Mouse (Mus musculus): Measurements from ENCODE around the gene Efcab11. TPM values are rescaled to one million over a fixed set of nuclear protein-coding genes. Genes with fewer than 3 reads are reported as not detected.
A peak's percentile ranks its signal among the peaks of the same experiment; 100 is the strongest.

The Efcab11 gene
- total and polyA plus RNA-seq, 3 experiments = 0.06 to 0.13 TPM; not detected in 1

- no peaks in the 10 kb centered on the region for H3K79me2 ChIP-seq (replicated peaks; ENCODE audit: control insufficient read depth, insufficient read depth, low read length)
- 53% methylated on average over 8 of the region's 8 CpGs for WGBS
- DNase-seq = no peak
- no peaks in the 10 kb centered on the region for H3K27me3 ChIP-seq (ENCODE audit: control insufficient read depth, insufficient read depth, low read length)
- H3K4me1 ChIP-seq (ENCODE audit: control insufficient read depth, insufficient read depth, low read length) = no peaks in the 10 kb centered on the region; the same call in 1 of the 2 replicates
- no peak overlapping the region for H3K27ac ChIP-seq
- no peaks in the 10 kb centered on the region for H3K36me3 ChIP-seq (ENCODE audit: control insufficient read depth, insufficient read depth, low read length)
- intact Hi-C loops (cut with DNase I) = no loop called here
- no peak overlapping the region for H3K9ac ChIP-seq (ENCODE audit: low read depth, low read length)
- TF ChIP-seq CTCF (IDR thresholded peaks at IDR 0.05) (no peak), EP300 (IDR thresholded peaks at IDR 0.05; ENCODE audit: insufficient read depth, low read depth, low read length) (no peak), POLR2A (IDR thresholded peaks at IDR 0.05; ENCODE audit: insufficient read depth, low read depth, low read length) (no peak)
- H3K4me3 ChIP-seq = no peak overlapping the region
Measured at GRCm38 (mm10) chr12:99723791-99724190, 160.4 kb downstream of the Efcab11 start.

GRCm38 (mm10) chr12:99721318-99721717 lies 162.9 kb downstream of the Efcab11 start:
- Histone ChIP-seq H3K27ac (peak overlapping the region; percentile 81), H3K79me2 (replicated peaks; ENCODE audit: control insufficient read depth, insufficient read depth, low read length) (no peaks in the 10 kb centered on the region), H3K9ac (ENCODE audit: low read depth, low read length) (peak overlapping the region; percentile 49), H3K27me3 (ENCODE audit: control insufficient read depth, insufficient read depth, low read length) (no peaks in the 10 kb centered on the region), H3K4me1 (ENCODE audit: control insufficient read depth, insufficient read depth, low read length) (peaks cover 2% of the 10 kb centered on the region), H3K36me3 (ENCODE audit: control insufficient read depth, insufficient read depth, low read length) (no peaks in the 10 kb centered on the region), H3K4me3 (no peak overlapping the region)
- WGBS = 66% methylated on average over 10 of the region's 10 CpGs
- DNase-seq = peak in 1 of 2 experiments; percentile 19
- intact Hi-C loops (cut with DNase I) = no loop called here
- TF ChIP-seq EP300 (IDR thresholded peaks at IDR 0.05; ENCODE audit: insufficient read depth, low read depth, low read length) (peak; percentile 66; the same call in 1 of the 2 replicates), CTCF (IDR thresholded peaks at IDR 0.05) (no peak), POLR2A (IDR thresholded peaks at IDR 0.05; ENCODE audit: insufficient read depth, low read depth, low read length) (peak; percentile 50; the same call in 1 of the 2 replicates)

- Histone ChIP-seq H3K9ac (ENCODE audit: low read depth, low read length) (no peak overlapping the region), H3K27me3 (ENCODE audit: control insufficient read depth, insufficient read depth, low read length) (no peaks in the 10 kb centered on the region), H3K27ac (no peak overlapping the region), H3K4me3 (no peak overlapping the region), H3K79me2 (replicated peaks; ENCODE audit: control insufficient read depth, insufficient read depth, low read length) (no peaks in the 10 kb centered on the region), H3K36me3 (ENCODE audit: control insufficient read depth, insufficient read depth, low read length) (no peaks in the 10 kb centered on the region), H3K4me1 (ENCODE audit: control insufficient read depth, insufficient read depth, low read length) (peaks cover 8% of the 10 kb centered on the region)
- WGBS = 81% methylated on average over 11 of the region's 11 CpGs
- TF ChIP-seq CTCF (IDR thresholded peaks at IDR 0.05) = no peak
- no peak for TF ChIP-seq EP300 (IDR thresholded peaks at IDR 0.05; ENCODE audit: insufficient read depth, low read depth, low read length)
- TF ChIP-seq POLR2A (IDR thresholded peaks at IDR 0.05; ENCODE audit: insufficient read depth, low read depth, low read length) = no peak
- intact Hi-C loops (cut with DNase I) = no loop called here
- no peak for DNase-seq
Measured at GRCm38 (mm10) chr12:99719777-99720176, 164.5 kb downstream of the Efcab11 start.

DNA sequence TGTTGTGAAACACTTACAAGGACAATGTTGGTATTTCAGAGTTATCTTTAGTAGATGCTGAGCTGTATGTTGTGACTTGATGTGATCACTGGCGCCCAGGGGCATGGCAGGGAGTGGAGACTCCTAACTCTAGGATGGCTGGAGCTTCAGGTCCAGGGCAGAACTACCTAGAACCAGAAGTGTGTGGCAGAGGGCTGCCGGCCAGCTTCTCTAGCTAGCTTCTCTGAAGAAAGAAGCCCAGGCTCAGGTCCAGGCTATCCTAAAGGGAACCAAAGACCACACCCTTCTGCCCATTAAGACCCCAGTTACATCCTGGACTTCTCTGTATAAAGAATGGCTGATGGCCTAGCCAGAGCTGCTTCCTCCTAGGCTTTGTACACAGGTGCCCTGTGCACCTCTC lies 166.1 kb downstream of the Efcab11 start:
- H3K27ac ChIP-seq = no peak overlapping the region
- H3K4me1 ChIP-seq (ENCODE audit: control insufficient read depth, insufficient read depth, low read length) = peaks cover 9% of the 10 kb centered on the region
- no peak overlapping the region for H3K4me3 ChIP-seq
- intact Hi-C loops (cut with DNase I) = no loop called here
- H3K79me2 ChIP-seq (replicated peaks; ENCODE audit: control insufficient read depth, insufficient read depth, low read length) = no peaks in the 10 kb centered on the region
- no peaks in the 10 kb centered on the region for H3K27me3 ChIP-seq (ENCODE audit: control insufficient read depth, insufficient read depth, low read length)
- DNase-seq = no peak
- TF ChIP-seq CTCF (IDR thresholded peaks at IDR 0.05) = no peak
- TF ChIP-seq POLR2A (IDR thresholded peaks at IDR 0.05; ENCODE audit: insufficient read depth, low read depth, low read length) = no peak
- TF ChIP-seq EP300 (IDR thresholded peaks at IDR 0.05; ENCODE audit: insufficient read depth, low read depth, low read length) = no peak
- no peaks in the 10 kb centered on the region for H3K36me3 ChIP-seq (ENCODE audit: control insufficient read depth, insufficient read depth, low read length)
- WGBS = 97% methylated on average over 2 of the region's 2 CpGs
- no peak overlapping the region for H3K9ac ChIP-seq (ENCODE audit: low read depth, low read length)

GRCm38 (mm10) chr12:99716038-99716610 lies 168.1 kb downstream of the Efcab11 start:
- 55% methylated on average over 8 of the region's 8 CpGs for WGBS
- Histone ChIP-seq H3K27me3 (ENCODE audit: control insufficient read depth, insufficient read depth, low read length) (no peaks in the 10 kb centered on the region), H3K9ac (ENCODE audit: low read depth, low read length) (no peak overlapping the region), H3K79me2 (replicated peaks; ENCODE audit: control insufficient read depth, insufficient read depth, low read length) (no peaks in the 10 kb centered on the region), H3K36me3 (ENCODE audit: control insufficient read depth, insufficient read depth, low read length) (no peaks in the 10 kb centered on the region), H3K4me1 (ENCODE audit: control insufficient read depth, insufficient read depth, low read length) (peaks cover 9% of the 10 kb centered on the region), H3K4me3 (no peak overlapping the region), H3K27ac (peak overlapping the region; percentile 94)
- TF ChIP-seq CTCF (IDR thresholded peaks at IDR 0.05) = no peak
- TF ChIP-seq EP300 (IDR thresholded peaks at IDR 0.05; ENCODE audit: insufficient read depth, low read depth, low read length) = 0 out of 2 replicates have a peak, but pooled peaks have one; percentile 3
- peak; percentile 56 to 77 for DNase-seq
- intact Hi-C loops (cut with DNase I) = no loop called here

DNA sequence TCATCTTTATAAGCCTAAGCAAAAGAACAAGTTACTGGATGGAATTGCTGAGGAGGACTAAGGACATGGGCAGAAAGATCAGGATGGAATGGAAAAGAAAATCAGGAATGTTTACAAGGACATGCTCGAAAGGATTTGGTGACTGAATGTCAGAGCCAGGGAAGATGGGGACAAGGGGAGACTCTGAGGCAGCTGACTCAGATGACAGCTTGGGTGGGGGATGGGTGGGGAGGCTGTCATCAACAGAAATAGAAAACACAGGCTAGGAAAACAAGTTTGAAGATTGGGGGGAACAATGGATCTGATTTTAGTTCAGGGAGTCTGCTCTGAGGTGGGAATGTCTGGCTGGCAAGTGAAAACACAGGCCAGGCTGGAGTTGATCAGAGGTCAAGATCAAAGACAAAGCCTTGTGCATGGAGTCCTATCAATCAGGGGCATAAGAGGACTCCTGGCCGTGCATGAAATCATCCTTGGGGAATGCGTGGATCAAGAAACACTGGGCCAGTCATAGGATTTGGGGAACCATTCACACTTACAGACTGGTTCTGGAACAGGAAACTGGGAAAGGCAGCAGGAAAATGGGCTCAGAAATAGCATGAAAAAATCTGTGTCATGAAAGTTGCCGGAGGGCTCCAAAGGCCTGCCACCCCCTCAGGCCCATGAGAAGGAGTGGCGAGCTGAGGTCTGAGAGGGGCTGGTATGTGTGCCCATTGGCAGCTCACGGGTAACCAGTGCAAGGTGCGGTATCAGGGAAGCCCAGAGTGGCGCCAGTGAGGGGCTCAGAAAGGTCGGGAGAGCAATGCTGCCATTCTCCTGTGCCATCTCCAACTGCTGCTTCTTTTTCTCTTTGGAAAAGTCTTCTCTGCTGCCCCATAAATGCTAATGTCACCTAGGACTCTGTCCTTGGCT lies 168.9 kb downstream of the Efcab11 start:
- intact Hi-C loops (cut with DNase I) = no loop called here
- H3K27ac ChIP-seq = peak overlapping the region; percentile 94
- no peaks in the 10 kb centered on the region for H3K79me2 ChIP-seq (replicated peaks; ENCODE audit: control insufficient read depth, insufficient read depth, low read length)
- peak; percentile 14 to 48 for DNase-seq
- H3K4me3 ChIP-seq = no peak overlapping the region
- 47% methylated on average over 9 of the region's 9 CpGs for WGBS
- peaks cover 9% of the 10 kb centered on the region for H3K4me1 ChIP-seq (ENCODE audit: control insufficient read depth, insufficient read depth, low read length)
- peak overlapping the region; percentile 10; the same call in 1 of the 2 replicates for H3K9ac ChIP-seq (ENCODE audit: low read depth, low read length)
- no peaks in the 10 kb centered on the region for H3K27me3 ChIP-seq (ENCODE audit: control insufficient read depth, insufficient read depth, low read length)
- 0 out of 2 replicates have a peak, but pooled peaks have one; percentile 45 for TF ChIP-seq EP300 (IDR thresholded peaks at IDR 0.05; ENCODE audit: insufficient read depth, low read depth, low read length)
- TF ChIP-seq POLR2A (IDR thresholded peaks at IDR 0.05; ENCODE audit: insufficient read depth, low read depth, low read length) = no peak
- no peaks in the 10 kb centered on the region for H3K36me3 ChIP-seq (ENCODE audit: control insufficient read depth, insufficient read depth, low read length)

All from heart, adult 2 months (tissue).